Mouse (Mus musculus): ENCODE data around the gene Lcmt1.

Lcmt1 gene

DNA sequence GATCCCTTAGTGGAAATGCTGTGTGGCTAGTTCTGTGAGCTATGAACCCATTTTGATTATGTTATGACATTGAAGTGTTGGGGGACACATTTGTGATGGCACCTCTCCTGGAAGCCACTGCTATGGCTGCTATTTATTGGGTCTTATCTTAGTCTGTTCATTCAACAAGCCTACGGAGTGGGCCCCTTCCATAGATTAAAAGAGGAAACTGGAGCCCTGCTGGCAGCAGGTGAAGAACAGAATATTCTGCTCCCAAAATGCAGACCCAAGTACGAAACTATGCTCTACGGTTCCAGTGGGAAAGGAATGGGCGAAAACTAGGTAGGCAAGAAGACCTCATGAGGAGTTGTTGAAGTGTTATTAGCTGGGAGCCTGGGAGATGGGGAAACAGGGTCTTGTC lies 88.7 kb downstream of the Lcmt1 start:
- no peak for DNase-seq (ENCODE audit: low spot score in 2 of 2)

- no peak for DNase-seq (ENCODE audit: low spot score in 2 of 2)
Measured at GRCm38 (mm10) chr7:123459247-123459646, 89.7 kb downstream of the Lcmt1 start.

DNA sequence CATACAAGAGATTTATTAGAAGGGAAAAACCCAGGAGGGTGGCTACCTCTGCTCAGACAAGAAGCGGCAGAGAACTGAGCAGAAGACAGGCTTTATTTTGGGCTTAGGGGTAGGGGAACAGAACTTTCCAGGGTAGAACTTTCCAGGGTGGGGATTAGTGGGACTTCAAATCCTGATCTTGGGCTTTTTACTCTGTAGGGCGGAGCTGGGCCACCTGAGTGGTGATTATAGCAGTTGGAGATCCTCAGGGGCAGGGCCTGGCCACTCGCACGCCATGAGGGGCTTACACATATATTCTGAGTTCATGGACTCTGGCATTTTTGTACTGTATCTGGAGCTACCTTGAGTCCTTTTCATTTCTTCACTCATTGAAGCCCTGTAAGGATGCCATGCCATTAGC lies 91.7 kb downstream of the Lcmt1 start:
- DNase-seq (ENCODE audit: low spot score in 2 of 2) = no peak

- peak; percentile 51 to 57 for DNase-seq (ENCODE audit: low spot score in 2 of 2)
Measured at GRCm38 (mm10) chr7:123462070-123462501, 92.5 kb downstream of the Lcmt1 start, which contains the start of gene Aqp8. Gene Aqp8, plus strand, starts transcription at chr7:123462291.

- DNase-seq (ENCODE audit: low spot score in 2 of 2) = no peak
Measured at GRCm38 (mm10) chr7:123463569-123463968, 94.0 kb downstream of the Lcmt1 start.

DNA sequence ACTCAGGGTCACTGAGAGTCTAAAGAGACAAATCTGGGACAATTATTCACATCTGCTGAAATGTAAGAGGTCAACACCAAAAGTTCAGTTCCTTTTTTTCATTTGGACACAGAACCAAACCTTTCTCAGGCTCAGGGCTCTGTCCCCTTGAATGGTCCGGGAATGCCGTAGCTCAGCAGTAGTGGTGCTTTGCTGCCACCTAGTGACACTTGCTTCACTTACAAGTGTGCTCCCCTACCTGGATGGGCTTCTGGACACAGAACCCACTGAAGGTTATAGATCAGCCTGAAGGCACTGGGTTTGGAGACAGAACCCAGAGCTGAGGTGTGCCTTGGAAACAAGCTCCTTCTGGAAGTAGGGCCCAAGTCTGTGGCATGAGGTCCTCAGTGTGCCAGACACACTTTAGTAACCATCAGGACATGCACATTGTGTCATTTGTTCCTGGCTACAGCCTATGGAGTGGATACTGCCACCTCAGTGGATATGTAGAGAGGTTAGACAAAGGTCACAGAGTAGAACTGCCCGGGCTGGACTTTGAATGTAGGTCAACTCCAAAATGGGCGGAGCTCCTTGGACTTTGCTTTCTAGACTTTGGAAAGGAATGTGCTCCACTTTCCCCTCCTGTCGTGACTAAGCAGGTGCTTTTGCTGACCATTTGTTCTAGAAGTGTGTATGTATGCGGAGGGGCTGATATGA lies 96.3 kb downstream of the Lcmt1 start:
- peak; percentile 12 to 23 for DNase-seq (ENCODE audit: low spot score in 2 of 2)

DNA sequence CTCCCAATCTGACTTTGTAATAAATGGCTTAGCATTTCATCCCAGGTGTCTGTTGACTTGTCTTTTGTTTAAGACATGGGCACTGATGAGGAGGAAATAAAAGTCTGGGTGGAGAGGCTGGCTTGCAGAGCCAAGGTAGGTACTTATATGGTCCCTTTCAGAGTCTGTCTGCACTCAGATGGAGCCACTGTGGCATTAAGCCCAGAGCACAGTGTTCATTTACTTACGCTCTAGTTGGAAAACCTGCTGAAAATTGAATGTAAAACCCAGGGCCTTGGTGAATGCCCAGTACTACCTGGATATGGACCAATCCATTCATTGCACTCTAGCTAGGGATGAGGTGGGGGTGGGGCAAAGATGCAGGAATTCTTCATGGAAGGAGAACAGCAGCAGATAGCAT lies 98.4 kb downstream of the Lcmt1 start:
- DNase-seq (ENCODE audit: low spot score in 2 of 2) = no peak
